Mouse (Mus musculus): ENCODE data around the gene Anapc5.

Anapc5 gene

GRCm38 (mm10) chr5:122820777-122821523, at the start of gene Anapc5:
Anapc5 (minus strand) TSS chr5:122821339.
- in situ Hi-C loops (cut with MboI, MseI) = no loop called here

- in situ Hi-C loops (cut with MboI, MseI) = no loop called here
Observed at GRCm38 (mm10) chr5:122863053-122863452, 41.9 kb upstream of the Anapc5 start.

- in situ Hi-C loops (cut with MboI, MseI) = no loop called here
Observed at GRCm38 (mm10) chr5:122855858-122856257, 34.7 kb upstream of the Anapc5 start.

- in situ Hi-C loops (cut with MboI, MseI) = no loop called here
Observed at GRCm38 (mm10) chr5:122852611-122853010, 31.5 kb upstream of the Anapc5 start.

- in situ Hi-C loops (cut with MboI, MseI) = no loop called here
Observed at GRCm38 (mm10) chr5:122850319-122851002, 29.3 kb upstream of the Anapc5 start.

GRCm38 (mm10) chr5:122849521-122850318, 28.6 kb upstream of the Anapc5 start, which contains the start of gene Rnf34:
Rnf34 (plus strand) TSS chr5:122850048.
- in situ Hi-C loops (cut with MboI, MseI) = no loop called here

- in situ Hi-C loops (cut with MboI, MseI) = no loop called here
Observed at GRCm38 (mm10) chr5:122843799-122844198, 22.7 kb upstream of the Anapc5 start.

- in situ Hi-C loops (cut with MboI, MseI) = no loop called here
Observed at GRCm38 (mm10) chr5:122841126-122841525, 20.0 kb upstream of the Anapc5 start.

GRCm38 (mm10) chr5:122832996-122833395, 11.9 kb upstream of the Anapc5 start:
- in situ Hi-C loops (cut with MboI, MseI) = no loop called here

GRCm38 (mm10) chr5:122832536-122832935, 11.4 kb upstream of the Anapc5 start:
- in situ Hi-C loops (cut with MboI, MseI) = no loop called here

- in situ Hi-C loops (cut with MboI, MseI) = no loop called here
Observed at GRCm38 (mm10) chr5:122825099-122825498, 4.0 kb upstream of the Anapc5 start.

- in situ Hi-C loops (cut with MboI, MseI) = no loop called here
Observed at GRCm38 (mm10) chr5:122824450-122824849, 3.3 kb upstream of the Anapc5 start.

GRCm38 (mm10) chr5:122823976-122824375, 2.8 kb upstream of the Anapc5 start:
- in situ Hi-C loops (cut with MboI, MseI) = no loop called here

GRCm38 (mm10) chr5:122822441-122822840, 1.3 kb upstream of the Anapc5 start:
- in situ Hi-C loops (cut with MboI, MseI) = no loop called here

- in situ Hi-C loops (cut with MboI, MseI) = no loop called here
Observed at GRCm38 (mm10) chr5:122821524-122821885, 366 bp upstream of the Anapc5 start.

- in situ Hi-C loops (cut with MboI, MseI) = no loop called here
Observed at GRCm38 (mm10) chr5:122812699-122813098, 8.4 kb downstream of the Anapc5 start.

- in situ Hi-C loops (cut with MboI, MseI) = no loop called here
Observed at GRCm38 (mm10) chr5:122811364-122812079, 9.6 kb downstream of the Anapc5 start.

- in situ Hi-C loops (cut with MboI, MseI) = no loop called here
Observed at GRCm38 (mm10) chr5:122805503-122805902, 15.6 kb downstream of the Anapc5 start.

- in situ Hi-C loops (cut with MboI, MseI) = no loop called here
Observed at GRCm38 (mm10) chr5:122802706-122803105, 18.4 kb downstream of the Anapc5 start.

- in situ Hi-C loops (cut with MboI, MseI) = no loop called here
Observed at GRCm38 (mm10) chr5:122801684-122802083, 19.5 kb downstream of the Anapc5 start.

GRCm38 (mm10) chr5:122800345-122801010, 20.7 kb downstream of the Anapc5 start:
- in situ Hi-C loops (cut with MboI, MseI) = no loop called here

All from regulatory T cell (primary cell).